In the genomic region with DNA sequence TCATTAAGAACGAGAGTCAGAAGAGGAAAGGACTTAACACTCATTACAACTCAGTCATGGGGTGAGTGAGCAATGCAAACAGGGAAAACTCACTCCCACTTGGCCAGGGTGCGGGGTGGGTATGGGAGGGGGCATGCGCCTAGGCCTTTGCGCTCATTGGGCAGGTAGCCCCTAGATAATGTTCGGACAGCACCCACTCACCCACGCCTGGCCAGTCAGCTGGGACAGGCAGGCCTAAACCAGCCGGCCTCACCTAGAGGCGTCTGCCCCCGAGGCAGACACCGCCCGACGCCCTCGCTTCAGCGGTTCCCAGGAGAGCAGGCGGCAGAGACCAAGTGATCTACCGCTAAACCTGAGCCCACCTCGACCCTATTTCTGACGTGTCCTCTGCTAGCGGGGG, we compare ENCODE assay signal across 8 mouse cellular contexts. TPM values are rescaled to one million over a fixed set of nuclear protein-coding genes. Genes with fewer than 3 reads are reported as not detected.
DNase-seq lines count a peak whose midpoint lies in the region; TF ChIP-seq lines count a peak whose summit lies in the region.

No protein-coding gene starts in this region.

- 13% methylated on average over 19 of the region's 19 CpGs for WGBS in cerebellum, adult 2 months

- peak overlapping the region; percentile 81 to 94 for H3K4me3 ChIP-seq in ES-E14 (ENCODE audit: insufficient read depth in 1 of 2, low read depth in 1 of 2, low read length in 2 of 2, poor library complexity in 1 of 2, severe bottlenecking in 1 of 2)
- no peak overlapping the region for H3K4me3 ChIP-seq in cerebellum, adult 2 months (replicated peaks; ENCODE audit: insufficient read depth, low read depth, low read length)

- H3K9ac ChIP-seq in ES-E14 (ENCODE audit: insufficient read depth, low read depth, low read length, poor library complexity, severe bottlenecking), result peak overlapping the region; percentile 72; the same call in 1 of the 2 replicates

- H3K27ac ChIP-seq in ES-E14 (ENCODE audit: insufficient read depth, low read depth, low read length, poor library complexity, severe bottlenecking), result no peak overlapping the region
- no peak overlapping the region for H3K27ac ChIP-seq in cerebellum, adult 2 months (ENCODE audit: insufficient read depth, low read length)

- TF ChIP-seq POLR2A in cerebellum, adult 2 months (IDR thresholded peaks at IDR 0.05; ENCODE audit: borderline replicate concordance, insufficient read depth, low read length), result no peak

- H3K4me1 ChIP-seq in ES-E14 (ENCODE audit: control insufficient read depth in 2 of 2, insufficient read depth in 2 of 2, low read length in 2 of 2, poor library complexity in 1 of 2), result peaks cover 0 to 31% of the 10 kb centered on the region in 2 experiments; a peak in 2 of 4 replicates
- H3K4me1 ChIP-seq in cerebellum, adult 2 months (ENCODE audit: control insufficient read depth, insufficient read depth, low read length), result peaks cover 15% of the 10 kb centered on the region; the same call in 1 of the 2 replicates

- no peak for TF ChIP-seq CTCF in cerebellum, adult 2 months (IDR thresholded peaks at IDR 0.05; ENCODE audit: borderline replicate concordance, insufficient read depth, low read depth, low read length)

- peaks cover 25% of the 10 kb centered on the region for H3K36me3 ChIP-seq in ES-E14 (ENCODE audit: control insufficient read depth, insufficient read depth, low read length, poor library complexity, severe bottlenecking)

- H3K9me3 ChIP-seq in ES-E14 (ENCODE audit: control insufficient read depth, insufficient read depth, low read depth, low read length), result no peaks in the 10 kb centered on the region

- in situ Hi-C loops in ES-E14 (cut with MboI; ENCODE audit: low sequenced_read_pairs in 2 of 2, unreplicated experiment in 2 of 2), result no loop called here

- peak; percentile 88 for DNase-seq in heart, adult 11 months
- DNase-seq in heart, adult 18-20 months, result no peak
- no peak for DNase-seq in ES-E14 (ENCODE audit: low read depth, low spot score)
- peak; percentile 30 for DNase-seq in induced T-regulatory cell, adult 2 months (ENCODE audit: low read depth)
- peak; percentile 53 for DNase-seq in lung, postnatal 10 days
- no peak for DNase-seq in right cerebral cortex, postnatal 4 days
- DNase-seq in ovary, postnatal 14 days (ENCODE audit: low spot score), result no peak
- DNase-seq in cerebellum, adult 2 months, result no peak

- H3K27me3 ChIP-seq in cerebellum, adult 2 months (ENCODE audit: control insufficient read depth, insufficient read depth, low read length), result peaks cover 8% of the 10 kb centered on the region; the same call in 1 of the 2 replicates

TF ChIP-seq in ES-E14, 5 proteins besides CTCF, POLR2A, EP300 and RAD21:
- TF ChIP-seq HCFC1 (IDR thresholded peaks at IDR 0.05; ENCODE audit: borderline replicate concordance, insufficient read depth, low read length), result no peak
- no peak for TF ChIP-seq CHD2 (IDR thresholded peaks at IDR 0.05; ENCODE audit: low read depth, low read length)
- TF ChIP-seq ZNF384 (IDR thresholded peaks at IDR 0.05; ENCODE audit: low read depth, low read length), result no peak
- TF ChIP-seq MAFK (IDR thresholded peaks at IDR 0.05; ENCODE audit: insufficient read depth, low read depth, low read length), result no peak
- TF ChIP-seq ZC3H11A (IDR thresholded peaks at IDR 0.05; ENCODE audit: borderline replicate concordance, low read depth, low read length), result no peak
TF ChIP-seq in ES-E14: peak in this region for 0.

RNA-seq across cellular contexts. Expression of a gene that starts 1.1 kb away (rescaled TPM):
- total RNA-seq in heart, adult 18-20 months (2021), result 1 to 10 TPM in 1 of 2 experiments, under 1 TPM in 1; 0.35 to 1.4 TPM
- 12.5 and 20.1 TPM in 2 replicates for total RNA-seq in ES-E14 (2012; rRNA removed)
- polyA plus RNA-seq in cerebellum, adult 2 months (2012; rRNA removed), result 0.05 and 0.10 TPM in 2 replicates

RNA-seq across cellular contexts. Expression of a gene that starts 14.5 kb away (rescaled TPM):
- 1 to 10 TPM; 6.7 to 7.9 TPM for total RNA-seq in heart, adult 18-20 months (2021)
- 26.0 and 38.8 TPM in 2 replicates for total RNA-seq in ES-E14 (2012; rRNA removed)
- 12.1 and 13.1 TPM in 2 replicates for polyA plus RNA-seq in cerebellum, adult 2 months (2012; rRNA removed)

RNA-seq across cellular contexts. Expression of a gene that starts 33.0 kb away (rescaled TPM):
- 10 to 100 TPM in 1 of 2 experiments, 1 to 10 TPM in 1; 8.8 to 11.5 TPM for total RNA-seq in heart, adult 18-20 months (2021)
- total RNA-seq in ES-E14 (2012; rRNA removed), result 44.2 and 46.2 TPM in 2 replicates
- 25.4 and 25.8 TPM in 2 replicates for polyA plus RNA-seq in cerebellum, adult 2 months (2012; rRNA removed)

Comparison
In these comparisons a context has a peak if more than half of its experiments do, and no peak if none do; other contexts are left out.
1. DNase-seq: peak in heart, adult 11 months (single experiment), induced T-regulatory cell, adult 2 months (single experiment) and lung, postnatal 10 days (single experiment); none in heart, adult 18-20 months (0 of 2), ES-E14 (single experiment), right cerebral cortex, postnatal 4 days (single experiment), ovary, postnatal 14 days (single experiment) and cerebellum, adult 2 months (0 of 2).